Mouse (Mus musculus) CH12.LX (cell line): Measurements from ENCODE around the gene 4930438A08Rik.

Source experiments
- CTCF ChIP-seq, 2 experiments: IDR thresholded peaks in 1 of 2; conservative IDR thresholded peaks in 1 of 2; 2 replicates each; pipeline ENCODE4 v1.5.1; 2011 to 2012; ENCODE audit warnings: low read depth in 2 of 2, low read length in 2 of 2, improper control_type of control experiment in 1 of 2, inconsistent platforms in 1 of 2, mild to moderate bottlenecking in 1 of 2, moderate library complexity in 1 of 2
- MAFK ChIP-seq: IDR thresholded peaks from 2 replicates; pipeline ENCODE4 v1.6.1; 2011; ENCODE audit warnings: low read length, improper control_type of control experiment; ENCODE audit not compliant: insufficient replicate concordance
- MYC ChIP-seq: IDR thresholded peaks from 2 replicates; pipeline ENCODE4 v1.6.1; 2011; ENCODE audit warnings: low read depth, mild to moderate bottlenecking, improper control_type of control experiment, low read length

DNA sequence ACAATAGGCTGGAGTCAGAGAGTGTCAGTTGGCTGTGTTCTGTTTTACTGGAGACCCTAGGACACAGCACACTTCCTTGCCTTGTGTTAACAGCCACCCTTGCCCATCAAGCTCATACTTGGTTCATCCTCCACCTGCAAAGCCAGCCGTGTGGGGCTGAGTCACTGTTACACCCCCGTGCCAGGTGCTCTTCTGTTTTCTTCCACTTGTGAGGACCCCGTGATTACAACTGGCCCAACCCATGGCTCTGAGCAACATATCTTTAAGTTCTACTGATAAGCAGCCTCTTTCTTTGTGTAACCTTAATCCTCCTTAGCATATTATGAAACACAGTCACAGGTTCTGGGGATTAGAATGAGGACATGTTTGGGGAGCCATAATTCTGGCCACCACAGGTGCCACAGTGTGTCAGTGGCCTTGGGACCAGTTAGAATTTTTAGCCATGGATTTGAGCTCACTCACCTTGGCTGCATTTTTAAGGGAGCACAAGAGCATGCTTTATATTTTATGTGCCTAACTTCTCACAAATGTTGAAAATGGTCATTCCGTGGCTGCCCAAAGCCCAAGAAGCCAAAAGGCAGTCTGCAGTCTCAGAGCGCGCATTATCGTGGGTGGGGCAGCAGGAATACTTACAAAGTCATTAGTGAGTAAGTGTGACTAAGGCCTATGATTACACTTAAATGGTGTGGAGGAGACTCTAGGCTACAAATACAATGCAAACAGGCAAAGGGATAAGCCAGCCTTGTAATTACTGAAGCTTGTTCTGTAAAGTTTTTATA, 25.2 kb upstream of the 4930438A08Rik start:
- TF ChIP-seq MYC: no peak
- no peak for TF ChIP-seq MAFK
- TF ChIP-seq CTCF (conservative IDR thresholded peaks at IDR 0.05 in 1 of 2, IDR thresholded peaks at IDR 0.05 in 1 of 2; ENCODE audit: low read depth in 2 of 2, low read length in 2 of 2): no peak
